Mouse (Mus musculus) left cerebral cortex, postnatal 10 days (tissue): ENCODE data around the gene Gm6034. TPM values are rescaled to one million over a fixed set of nuclear protein-coding genes. Genes with fewer than 3 reads are reported as not detected.
"Not testable (repeated sequence)": the region's sequence is repeated elsewhere in the genome, so short reads cannot be mapped to it uniquely, and the experiment has no call there.

ENCODE experiments used
- DNase-seq, 2 experiments: peaks; one replicate each; pipeline ENCODE4 v3.0.0; 2021 to 2022; ENCODE audit warnings: low spot score in 2 of 2, mixed read lengths in 1 of 2; ENCODE audit errors: extremely low spot score in 1 of 2
- intact Hi-C: fragments of 180-260 bp; cut with DNase I; formaldehyde crosslinking; loops from one replicate; pipeline ENCODE4 v1.15.1; 2025
- total RNA-seq, 2 experiments: library from RNA; stranded (reverse); gene quantifications; 2 replicates each; pipeline ENCODE4 v1.2.3; 2021

Gene Gm6034
- not detected for total RNA-seq

- intact Hi-C loops = loop anchor here (10.0 kb wide), 1 partner anchor 48 kb away; no protein-coding TSS in a partner anchor
- peak; percentile 71 to 80 for DNase-seq
These were observed at the start of gene Gm6034, which contains the start of gene H2-T22 for GRCm38 (mm10) chr17:36042610-36043169. Gm6034 (plus strand) TSS chr17:36042961. H2-T22 (minus strand) TSS chr17:36042747.

GRCm38 (mm10) chr17:35993675-35994074 lies 49.1 kb upstream of the Gm6034 start:
- peak; percentile 73 to 84 for DNase-seq

GRCm38 (mm10) chr17:35994175-35994878 lies 48.4 kb upstream of the Gm6034 start:
- intact Hi-C loops = loop anchor here (10.0 kb wide), 1 partner anchor 50 kb away; the partner anchor contains the start of genes Gm6034 and H2-T22
- DNase-seq = peak; percentile 79 to 86

More at GRCm38 (mm10) chr17:35993675-35994074, 49.1 kb upstream of the Gm6034 start:
- intact Hi-C loops = loop anchor here (10.0 kb wide), 1 partner anchor 51 kb away; the partner anchor contains the start of genes Gm6034 and H2-T22

- DNase-seq = no peak
- intact Hi-C loops = loop anchor here (5.0 to 10.0 kb wide), 3 partner anchors 50 to 197 kb away; partner anchors contain the start of genes Gm6034, H2-T22 and H2-T3
These were observed 47.9 kb upstream of the Gm6034 start for GRCm38 (mm10) chr17:35994879-35995240.

- intact Hi-C loops = loop anchor here (5.0 to 10.0 kb wide), 3 partner anchors 48 to 195 kb away; partner anchors contain the start of genes Gm6034, H2-T22 and H2-T3
- peak; percentile 91 to 93 for DNase-seq
These were observed 45.8 kb upstream of the Gm6034 start for GRCm38 (mm10) chr17:35996949-35997348.

GRCm38 (mm10) chr17:35997713-35998510 lies 44.8 kb upstream of the Gm6034 start:
- intact Hi-C loops = loop anchor here (5.0 to 10.0 kb wide), 3 partner anchors 47 to 194 kb away; partner anchors contain the start of genes Gm6034, H2-T22 and H2-T3

GRCm38 (mm10) chr17:35998545-35999305 lies 44.0 kb upstream of the Gm6034 start:
- intact Hi-C loops = loop anchor here (5.0 to 10.0 kb wide), 3 partner anchors 46 to 194 kb away; partner anchors contain the start of genes Gm6034, H2-T22 and H2-T3
- DNase-seq = no peak

More at GRCm38 (mm10) chr17:35997713-35998510, 44.8 kb upstream of the Gm6034 start:
- DNase-seq = no peak

- intact Hi-C loops = loop anchor here (5.0 to 10.0 kb wide), 3 partner anchors 45 to 193 kb away; partner anchors contain the start of genes Gm6034, H2-T22 and H2-T3
- DNase-seq = no peak
These were observed 43.4 kb upstream of the Gm6034 start for GRCm38 (mm10) chr17:35999356-35999755.

GRCm38 (mm10) chr17:36000349-36000748 lies 42.4 kb upstream of the Gm6034 start:
- DNase-seq = no peak
- intact Hi-C loops = no loop called here

- DNase-seq = no peak
These were observed 41.5 kb upstream of the Gm6034 start for GRCm38 (mm10) chr17:36001121-36001897.

GRCm38 (mm10) chr17:36001966-36002365 lies 40.8 kb upstream of the Gm6034 start:
- intact Hi-C loops = no loop called here
- DNase-seq = no peak

More at GRCm38 (mm10) chr17:36001121-36001897, 41.5 kb upstream of the Gm6034 start:
- intact Hi-C loops = no loop called here

- DNase-seq = no peak
- intact Hi-C loops = no loop called here
These were observed 39.4 kb upstream of the Gm6034 start for GRCm38 (mm10) chr17:36003331-36003730.

GRCm38 (mm10) chr17:36004409-36004808 lies 38.4 kb upstream of the Gm6034 start:
- intact Hi-C loops, DNase-seq: not testable (repeated sequence)

GRCm38 (mm10) chr17:36014977-36015376 lies 27.8 kb upstream of the Gm6034 start:
- intact Hi-C loops = no loop called here

GRCm38 (mm10) chr17:36017046-36017445 lies 25.7 kb upstream of the Gm6034 start:
- DNase-seq = no peak
- intact Hi-C loops = no loop called here

More at GRCm38 (mm10) chr17:36014977-36015376, 27.8 kb upstream of the Gm6034 start:
- no peak for DNase-seq

- DNase-seq = no peak
- intact Hi-C loops = no loop called here
These were observed 23.8 kb upstream of the Gm6034 start for GRCm38 (mm10) chr17:36018979-36019378.

GRCm38 (mm10) chr17:36019519-36019918 lies 23.2 kb upstream of the Gm6034 start:
- intact Hi-C loops = no loop called here
- DNase-seq = no peak
